Mouse (Mus musculus) stomach, embryonic 14.5 days (tissue): ENCODE data around the gene Neurod1. TPM values are rescaled to one million over a fixed set of nuclear protein-coding genes. Genes with fewer than 3 reads are reported as not detected.

Experiments
- ATAC-seq: fragments of 200-750 bp; cut with Nextera tagmentation; 2 replicates; pipeline ENCODE4 v1.8.0; 2017; ENCODE audit warnings: low read depth, moderate TSS enrichment; ENCODE audit not compliant: insufficient number of reproducible peaks, insufficient read depth, low FRiP score
- H3K27ac ChIP-seq: fragments of 300-500 bp; sonication (generic); 2 replicates; pipeline ENCODE4 v1.5.1; 2014; ENCODE audit warnings: mild to moderate bottlenecking, low read length, moderate library complexity, mixed read lengths
- H3K27me3 ChIP-seq: fragments of 300-500 bp; sonication (generic); 2 replicates; pipeline ENCODE4 v1.6.1; 2014; ENCODE audit warnings: low read length, control low read depth, mixed read lengths; ENCODE audit not compliant: control insufficient read depth, insufficient read depth
- H3K36me3 ChIP-seq: fragments of 300-500 bp; sonication (generic); 2 replicates; pipeline ENCODE4 v1.6.1; 2014; ENCODE audit warnings: mild to moderate bottlenecking, control low read depth, low read length, moderate library complexity, mixed read lengths; ENCODE audit not compliant: control insufficient read depth, insufficient read depth
- H3K4me1 ChIP-seq: fragments of 300-500 bp; sonication (generic); 2 replicates; pipeline ENCODE4 v1.6.1; 2014; ENCODE audit warnings: low read length, control low read depth, mixed read lengths; ENCODE audit not compliant: control insufficient read depth, insufficient read depth
- H3K4me2 ChIP-seq: fragments of 300-500 bp; sonication (generic); replicated peaks from 2 replicates; pipeline ENCODE4 v1.6.1; 2014; ENCODE audit warnings: low read depth, low read length, control low read depth
- H3K4me3 ChIP-seq: fragments of 300-500 bp; sonication (generic); 2 replicates; pipeline ENCODE4 v1.5.1; 2014; ENCODE audit warnings: low read depth, low read length, control low read depth
- H3K9ac ChIP-seq: fragments of 300-500 bp; sonication (generic); replicated peaks from 2 replicates; pipeline ENCODE4 v1.6.1; 2014; ENCODE audit warnings: low read depth, mild to moderate bottlenecking, control low read depth, low read length, moderate library complexity, mixed read lengths
- H3K9me3 ChIP-seq: fragments of 300-500 bp; sonication (generic); 2 replicates; pipeline ENCODE4 v1.6.1; 2016; ENCODE audit warnings: low read depth, low read length, control low read depth; ENCODE audit not compliant: control insufficient read depth
- WGBS: fragments of 180-500 bp; shearing (Covaris S2); extraction: QIAGEN DNeasy Blood & Tissue Kit; methylation state at CpG from one replicate; pipeline ENCODE4 v1.1.7; 2014; 5-methylcytosine and 5-hydroxymethylcytosine counted together
- polyA plus RNA-seq: library from polyadenylated mRNA; unstranded; fragments of >200 nt; fragmentation: Nextera tagmentation; extraction: Ambion mirVana; gene quantifications from 2 replicates; pipeline ENCODE4 v1.2.1, GENCODE M21; 2014

Gene Neurod1
- polyA plus RNA-seq, 1 experiment from 2014 or later, result 0.09 TPM

DNA sequence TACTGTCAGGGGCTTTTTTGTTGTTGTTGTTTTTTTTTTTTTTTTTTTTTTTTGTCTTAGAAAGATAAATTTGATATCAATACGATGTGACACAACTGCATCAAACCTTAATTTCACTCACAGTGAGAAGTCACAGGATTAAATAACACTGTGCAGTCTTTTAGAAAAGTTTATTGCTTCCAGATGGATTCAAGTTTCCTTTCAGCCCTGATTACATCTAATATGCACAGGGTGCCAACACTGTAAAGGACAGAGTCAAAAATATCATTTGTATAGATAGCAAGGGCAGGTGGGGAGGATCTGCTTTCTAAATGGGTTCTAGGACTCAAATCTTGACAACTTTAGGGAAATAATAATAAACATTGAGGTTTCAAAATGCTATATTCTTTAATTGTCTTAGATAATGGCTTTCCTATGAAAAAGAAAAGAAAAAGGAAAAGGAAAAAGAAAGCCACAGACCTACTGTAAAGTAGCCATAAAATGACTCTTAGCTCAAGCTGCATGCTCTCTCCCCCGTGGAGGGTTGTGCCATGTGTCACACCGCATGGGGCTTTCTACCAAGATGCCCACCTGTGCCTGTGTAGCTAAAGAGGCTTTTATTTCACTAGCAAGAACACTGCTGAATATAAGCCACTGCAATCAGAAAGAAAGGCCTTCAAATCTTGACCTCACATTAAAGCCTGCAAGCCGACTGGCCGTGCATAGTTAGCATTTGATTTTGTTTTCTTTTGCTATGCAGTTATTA, 50.7 kb downstream of the Neurod1 start:
- 84% methylated on average over 5 of the region's 5 CpGs for WGBS
- Histone ChIP-seq H3K9ac (no peak overlapping the region), H3K27ac (no peak overlapping the region), H3K27me3 (no peaks in the 10 kb centered on the region), H3K4me1 (no peaks in the 10 kb centered on the region), H3K9me3 (no peaks in the 10 kb centered on the region), H3K4me2 (no peak overlapping the region), H3K4me3 (no peak overlapping the region), H3K36me3 (no peaks in the 10 kb centered on the region)
- ATAC-seq, result no peak

Other genes with a start within 250 kb of the Neurod1 start
- gene Itga4, start 201.3 kb downstream of the Neurod1 start, polyA plus RNA-seq, result 5.8 TPM in 2 replicates
- 0.50 and 1.4 TPM in 2 replicates for gene Cerkl, start within 50 bp of the Neurod1 start, polyA plus RNA-seq
- gene Itprid2, start 178.6 kb upstream of the Neurod1 start, polyA plus RNA-seq, result 22.2 and 24.6 TPM in 2 replicates